Mouse (Mus musculus) lung, embryonic 15.5 days (tissue): ENCODE measurements at regions not wholly inside any gene's neighbourhood (a gene's known extent, or its start where the extent isn't known, plus 50 kb on each side); places are given as distances from the start of the nearest gene placed in this dataset.
"Not testable (repeated sequence)": the region's sequence is repeated elsewhere in the genome, so short reads cannot be mapped to it uniquely, and the experiment has no call there.

Experiments used
- ATAC-seq: fragments of 200-750 bp; cut with Nextera tagmentation; 2 replicates; pipeline ENCODE4 v1.8.0; 2017; ENCODE audit warnings: moderate number of reproducible peaks, borderline replicate concordance; ENCODE audit not compliant: low FRiP score, low TSS enrichment; ENCODE audit errors: extremely low read depth
- H3K27ac ChIP-seq: fragments of 300-500 bp; sonication (generic); 2 replicates; pipeline ENCODE4 v1.5.1; 2015; ENCODE audit warnings: moderate library complexity, mild to moderate bottlenecking, inconsistent platforms
- H3K27me3 ChIP-seq: fragments of 300-500 bp; sonication (generic); 2 replicates; pipeline ENCODE4 v1.6.1; 2015; ENCODE audit warnings: inconsistent platforms
- H3K36me3 ChIP-seq: fragments of 300-500 bp; sonication (generic); 2 replicates; pipeline ENCODE4 v1.6.1; 2015; ENCODE audit warnings: inconsistent platforms
- H3K4me1 ChIP-seq: fragments of 300-500 bp; sonication (generic); 2 replicates; pipeline ENCODE4 v1.6.1; 2015; ENCODE audit warnings: inconsistent platforms
- H3K4me2 ChIP-seq: fragments of 300-500 bp; sonication (generic); 2 replicates; pipeline ENCODE4 v1.6.1; 2015; ENCODE audit warnings: inconsistent platforms, mild to moderate bottlenecking, moderate library complexity
- H3K4me3 ChIP-seq: fragments of 300-500 bp; sonication (generic); 2 replicates; pipeline ENCODE4 v1.5.1; 2015; ENCODE audit warnings: mild to moderate bottlenecking, inconsistent platforms
- H3K9ac ChIP-seq: fragments of 300-500 bp; sonication (generic); 2 replicates; pipeline ENCODE4 v1.6.1; 2015; ENCODE audit warnings: inconsistent platforms
- H3K9me3 ChIP-seq: fragments of 300-500 bp; sonication (generic); 2 replicates; pipeline ENCODE4 v1.6.1; 2016; ENCODE audit warnings: inconsistent platforms
- WGBS: fragments of 180-500 bp; shearing (Covaris S2); methylation state at CpG from one replicate; pipeline ENCODE4 v1.1.7; 2015; 5-methylcytosine and 5-hydroxymethylcytosine counted together

GRCm38 (mm10) chr17:15620746-15621694 is 56.9 kb upstream of the Prdm9 start:
- no peaks in the 10 kb centered on the region for H3K36me3 ChIP-seq
- H3K9me3 ChIP-seq: no peaks in the 10 kb centered on the region
- H3K4me3 ChIP-seq: no peak overlapping the region
- H3K4me1 ChIP-seq: no peaks in the 10 kb centered on the region
- H3K4me2 ChIP-seq: no peak overlapping the region
- no peak overlapping the region for H3K27ac ChIP-seq
- WGBS: 60% methylated on average over 7 of the region's 7 CpGs
- no peaks in the 10 kb centered on the region for H3K27me3 ChIP-seq
- no peak overlapping the region for H3K9ac ChIP-seq
- no peak for ATAC-seq

- Histone ChIP-seq H3K27me3 (no peaks in the 10 kb centered on the region), H3K4me2 (no peak overlapping the region), H3K9me3 (no peaks in the 10 kb centered on the region), H3K9ac (no peak overlapping the region), H3K27ac (no peak overlapping the region), H3K36me3 (no peaks in the 10 kb centered on the region), H3K4me3 (no peak overlapping the region), H3K4me1 (no peaks in the 10 kb centered on the region)
- ATAC-seq: no peak
- WGBS: 3% methylated on average over 2 of the region's 2 CpGs
These were observed 58.8 kb upstream of the Prdm9 start for GRCm38 (mm10) chr17:15622913-15623312.

- ATAC-seq: peak; percentile 70; the same call in 1 of the 2 replicates
- Histone ChIP-seq H3K27ac (no peak overlapping the region), H3K9ac (no peak overlapping the region), H3K4me2 (peak overlapping the region; percentile 51), H3K4me1 (peaks cover 14% of the 10 kb centered on the region), H3K9me3 (no peaks in the 10 kb centered on the region), H3K27me3 (no peaks in the 10 kb centered on the region), H3K4me3 (peak overlapping the region; percentile 15), H3K36me3 (no peaks in the 10 kb centered on the region)
- WGBS: 53% methylated on average over 5 of the region's 5 CpGs
These were observed 66.6 kb upstream of the Prdm9 start for GRCm38 (mm10) chr17:15630792-15631191.

- H3K4me3 ChIP-seq: peak overlapping the region; percentile 15; the same call in 1 of the 2 replicates
- no peak overlapping the region for H3K27ac ChIP-seq
- WGBS: 4% methylated on average over 11 of the region's 11 CpGs
- no peak for ATAC-seq
- no peaks in the 10 kb centered on the region for H3K36me3 ChIP-seq
- H3K9ac ChIP-seq: no peak overlapping the region
- peaks cover 14% of the 10 kb centered on the region for H3K4me1 ChIP-seq
- no peaks in the 10 kb centered on the region for H3K9me3 ChIP-seq
- peak overlapping the region; percentile 51 for H3K4me2 ChIP-seq
- no peaks in the 10 kb centered on the region for H3K27me3 ChIP-seq
These were observed 67.5 kb upstream of the Prdm9 start for GRCm38 (mm10) chr17:15631626-15632025.

GRCm38 (mm10) chr17:15632090-15632489 is 67.9 kb upstream of the Prdm9 start:
- H3K9ac ChIP-seq: no peak overlapping the region
- no peak overlapping the region for H3K4me3 ChIP-seq
- H3K36me3 ChIP-seq: no peaks in the 10 kb centered on the region
- peaks cover 14% of the 10 kb centered on the region for H3K4me1 ChIP-seq
- peak overlapping the region; percentile 51 for H3K4me2 ChIP-seq
- no peaks in the 10 kb centered on the region for H3K9me3 ChIP-seq
- 9% methylated on average over 1 of the region's 1 CpGs for WGBS
- no peaks in the 10 kb centered on the region for H3K27me3 ChIP-seq
- no peak overlapping the region for H3K27ac ChIP-seq
- no peak for ATAC-seq

- WGBS: 78% methylated on average over 12 of the region's 12 CpGs
- not testable (repeated sequence) for H3K36me3 ChIP-seq, H3K27me3 ChIP-seq, H3K27ac ChIP-seq, H3K4me2 ChIP-seq, H3K4me3 ChIP-seq, ATAC-seq, H3K9ac ChIP-seq, H3K9me3 ChIP-seq, H3K4me1 ChIP-seq
These were observed 65.5 kb upstream of the Chd1 start for GRCm38 (mm10) chr17:15639111-15639865.

- no peaks in the 10 kb centered on the region for H3K9me3 ChIP-seq
- no peak overlapping the region for H3K27ac ChIP-seq
- H3K4me3 ChIP-seq: no peak overlapping the region
- no peaks in the 10 kb centered on the region for H3K4me1 ChIP-seq
- H3K27me3 ChIP-seq: no peaks in the 10 kb centered on the region
- no peak overlapping the region for H3K9ac ChIP-seq
- WGBS: 69% methylated on average over 3 of the region's 3 CpGs
- no peaks in the 10 kb centered on the region for H3K36me3 ChIP-seq
- no peak for ATAC-seq
- H3K4me2 ChIP-seq: no peak overlapping the region
These were observed 64.0 kb upstream of the Chd1 start for GRCm38 (mm10) chr17:15640776-15641175.

- no peak overlapping the region for H3K4me2 ChIP-seq
- ATAC-seq: no peak
- no peak overlapping the region for H3K27ac ChIP-seq
- peaks cover under 1% of the 10 kb centered on the region; the same call in 1 of the 2 replicates for H3K4me1 ChIP-seq
- H3K4me3 ChIP-seq: no peak overlapping the region
- no peaks in the 10 kb centered on the region for H3K9me3 ChIP-seq
- no peak overlapping the region for H3K9ac ChIP-seq
- no peaks in the 10 kb centered on the region for H3K27me3 ChIP-seq
- no peaks in the 10 kb centered on the region for H3K36me3 ChIP-seq
- 72% methylated on average over 3 of the region's 3 CpGs for WGBS
These were observed 63.0 kb upstream of the Chd1 start for GRCm38 (mm10) chr17:15641764-15642163.

- Histone ChIP-seq H3K9ac (no peak overlapping the region), H3K27ac (no peak overlapping the region), H3K4me3 (no peak overlapping the region), H3K4me1 (peaks cover 3% of the 10 kb centered on the region; the same call in 1 of the 2 replicates), H3K27me3 (no peaks in the 10 kb centered on the region), H3K36me3 (no peaks in the 10 kb centered on the region), H3K4me2 (no peak overlapping the region), H3K9me3 (no peaks in the 10 kb centered on the region)
- ATAC-seq: no peak
- WGBS: 8% methylated on average over 1 of the region's 1 CpGs
These were observed 58.0 kb upstream of the Chd1 start for GRCm38 (mm10) chr17:15646768-15647167.

GRCm38 (mm10) chr17:15650089-15650742 is 54.6 kb upstream of the Chd1 start:
- WGBS: 50% methylated on average over 8 of the region's 8 CpGs
- no peak overlapping the region for H3K9ac ChIP-seq
- H3K9me3 ChIP-seq: no peaks in the 10 kb centered on the region
- ATAC-seq: no peak
- H3K36me3 ChIP-seq: no peaks in the 10 kb centered on the region
- H3K27ac ChIP-seq: no peak overlapping the region
- no peak overlapping the region for H3K4me2 ChIP-seq
- H3K4me1 ChIP-seq: peaks cover 3% of the 10 kb centered on the region; the same call in 1 of the 2 replicates
- no peaks in the 10 kb centered on the region for H3K27me3 ChIP-seq
- H3K4me3 ChIP-seq: no peak overlapping the region

GRCm38 (mm10) chr17:15651869-15652268 is 52.9 kb upstream of the Chd1 start:
- no peak overlapping the region for H3K4me2 ChIP-seq
- 77% methylated on average over 3 of the region's 3 CpGs for WGBS
- H3K27ac ChIP-seq: no peak overlapping the region
- H3K9ac ChIP-seq: no peak overlapping the region
- H3K4me3 ChIP-seq: no peak overlapping the region
- H3K27me3 ChIP-seq: no peaks in the 10 kb centered on the region
- peaks cover 3% of the 10 kb centered on the region for H3K4me1 ChIP-seq
- no peak for ATAC-seq
- no peaks in the 10 kb centered on the region for H3K9me3 ChIP-seq
- H3K36me3 ChIP-seq: no peaks in the 10 kb centered on the region
